Mouse (Mus musculus) urinary bladder, postnatal 14 days (tissue): ENCODE results near the gene 4930469K13Rik.

Experiments used
- DNase-seq: peaks from one replicate; pipeline ENCODE4 v3.0.0; 2021; ENCODE audit warnings: low spot score

4930469K13Rik gene

DNA sequence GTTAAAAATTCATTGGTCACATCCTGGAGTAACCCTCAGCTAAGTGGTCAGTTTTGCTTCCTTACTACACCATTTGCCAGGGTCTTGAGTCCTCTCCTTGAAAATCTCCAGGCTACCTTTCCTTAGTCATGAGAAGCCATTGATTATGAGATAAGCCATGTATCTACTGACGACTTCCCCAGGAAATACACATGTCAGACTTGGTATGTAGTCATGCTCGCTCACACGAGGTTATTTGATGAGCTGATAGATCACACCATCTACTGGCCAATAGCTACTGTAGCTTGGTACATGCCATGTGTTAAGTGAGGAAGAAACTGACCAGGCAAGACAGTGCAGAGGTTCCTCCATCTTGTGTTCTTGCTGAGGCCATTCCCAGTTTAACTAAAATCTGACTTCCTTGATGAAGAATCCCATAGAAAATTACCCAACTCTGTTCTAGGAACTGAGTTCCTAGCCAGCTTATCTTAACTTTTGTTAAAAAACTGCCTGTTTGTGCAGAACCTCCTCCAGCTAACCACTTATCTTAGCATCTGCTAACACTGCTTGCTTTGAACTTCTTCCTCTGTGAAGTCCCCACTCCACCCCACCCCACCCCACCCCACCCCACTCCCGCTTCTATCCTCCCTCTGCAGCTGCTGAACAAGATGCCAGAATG, 158.8 kb downstream of the 4930469K13Rik start:
- DNase-seq: no peak

GRCm38 (mm10) chr11:33938561-33939274, 159.6 kb downstream of the 4930469K13Rik start:
- DNase-seq: no peak

DNA sequence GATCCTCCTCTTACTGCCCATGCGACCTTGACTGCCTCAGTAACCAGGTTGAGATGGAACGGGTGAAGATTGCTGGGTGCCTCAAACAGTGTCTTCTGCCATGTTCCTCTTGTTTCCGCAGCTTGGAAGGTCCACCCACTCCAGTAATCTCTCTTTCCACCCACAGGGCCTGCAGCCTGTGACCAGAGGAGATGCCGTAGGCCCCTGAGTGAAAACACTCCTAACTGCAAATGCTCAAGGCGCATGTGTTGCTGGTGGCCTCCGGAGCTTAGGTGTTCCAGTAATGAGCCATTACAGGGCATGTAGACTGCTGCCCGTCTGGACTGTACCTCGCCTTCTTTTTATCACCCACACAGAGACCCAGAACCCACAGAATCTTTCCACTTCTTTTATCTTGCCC, 160.7 kb downstream of the 4930469K13Rik start:
- no peak for DNase-seq

- DNase-seq: no peak
Observed at GRCm38 (mm10) chr11:33934286-33934685, 164.1 kb downstream of the 4930469K13Rik start.

DNA sequence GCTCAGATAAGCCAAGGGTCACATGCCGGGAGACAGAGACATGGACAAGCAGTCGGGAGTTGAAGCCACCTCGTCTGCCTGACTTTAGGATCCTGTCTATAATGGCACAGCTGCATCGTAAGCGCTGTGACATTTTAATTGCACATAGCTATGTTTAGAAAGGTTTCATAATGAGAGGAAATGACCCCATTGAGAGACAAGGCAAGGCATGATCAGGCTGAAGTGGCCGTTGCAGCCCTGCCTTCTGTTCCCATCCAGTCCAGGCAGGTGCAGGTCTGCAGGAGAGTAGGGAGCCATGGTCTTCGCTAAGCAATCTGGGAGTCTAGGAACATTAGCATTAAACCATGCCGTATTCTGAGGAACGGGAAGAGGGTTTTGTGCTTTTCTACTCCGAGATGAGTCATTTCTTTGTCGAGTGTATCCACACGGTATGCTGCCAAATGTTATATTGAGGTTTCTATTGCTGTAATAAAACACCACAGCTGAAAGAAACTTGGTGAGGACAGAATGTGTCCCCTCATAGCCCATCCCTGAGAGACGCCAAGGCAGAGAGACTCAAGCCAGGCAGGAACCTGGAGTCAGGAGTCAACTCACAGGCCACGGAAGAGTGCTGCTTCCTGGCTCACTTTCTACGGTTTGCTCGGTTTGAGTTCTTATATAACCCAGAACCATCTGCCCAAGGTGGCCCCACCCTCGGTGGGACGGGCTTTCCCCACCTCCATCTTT, 165.8 kb downstream of the 4930469K13Rik start:
- peak; percentile 15 for DNase-seq

DNA sequence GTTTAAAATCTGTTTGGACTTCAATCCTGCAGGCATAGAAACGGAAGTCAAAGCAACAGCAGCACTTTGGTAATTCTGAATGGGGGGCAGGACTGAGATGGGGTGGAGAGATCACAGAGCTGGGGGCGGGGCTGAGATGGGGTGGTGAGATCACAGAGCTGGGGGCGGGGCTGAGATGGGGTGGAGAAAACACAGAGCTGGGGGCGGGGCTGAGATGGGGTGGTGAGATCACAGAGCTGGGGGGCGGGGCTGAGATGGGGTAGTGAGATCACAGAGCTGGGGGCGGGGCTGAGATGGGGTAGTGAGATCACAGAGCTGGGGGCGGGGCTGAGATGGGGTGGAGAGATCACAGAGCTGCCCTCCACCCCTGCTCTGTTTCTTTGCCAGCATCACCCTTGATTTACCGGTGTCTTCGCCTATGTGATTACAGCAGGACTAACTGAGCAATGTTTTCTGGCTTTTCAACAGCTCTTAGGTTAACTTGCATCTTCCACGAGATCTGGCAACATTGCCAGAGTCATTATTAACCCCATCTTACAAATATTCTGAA, 166.4 kb downstream of the 4930469K13Rik start:
- DNase-seq: peak; percentile 45

GRCm38 (mm10) chr11:33929412-33929811, 168.9 kb downstream of the 4930469K13Rik start:
- no peak for DNase-seq

DNA sequence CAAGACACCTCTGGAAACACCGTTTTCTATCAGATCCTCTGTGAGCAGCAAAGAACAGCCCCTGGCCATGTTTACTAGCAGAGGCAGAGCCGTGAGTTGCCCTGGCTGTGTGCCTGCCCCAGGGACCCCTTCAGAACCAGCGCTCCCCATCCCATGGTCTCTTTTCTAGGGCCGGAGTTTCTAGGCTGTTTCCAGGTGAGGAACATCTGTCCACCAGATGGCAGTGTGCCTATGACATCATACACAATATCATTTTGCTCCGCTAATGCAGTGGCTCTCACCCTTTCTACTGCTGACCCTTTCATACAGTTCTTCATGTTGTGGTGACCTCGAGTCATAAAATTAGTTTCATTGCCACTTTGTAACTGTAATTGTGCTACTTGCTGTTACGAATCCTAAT, 169.7 kb downstream of the 4930469K13Rik start:
- DNase-seq: peak; percentile 48

DNA sequence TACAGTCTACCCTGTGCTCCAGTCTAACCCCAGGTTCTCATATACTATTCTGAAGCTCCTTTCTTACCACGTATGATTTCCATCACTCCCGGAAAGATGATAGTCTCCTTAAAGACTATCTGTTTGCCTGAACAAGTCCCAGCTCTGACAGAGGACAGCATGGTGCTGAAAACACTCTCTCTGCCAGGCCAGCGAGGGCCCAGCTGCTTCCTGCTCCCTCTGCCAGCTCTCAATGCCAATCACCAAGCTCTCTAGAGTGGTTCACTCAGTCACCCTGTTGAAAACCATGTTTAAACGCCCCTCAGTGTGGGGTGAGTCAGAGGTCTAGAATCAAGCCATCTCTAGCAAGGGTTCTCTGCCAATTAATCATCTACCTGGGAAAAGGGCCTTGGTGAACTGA, 170.5 kb downstream of the 4930469K13Rik start:
- no peak for DNase-seq

GRCm38 (mm10) chr11:33927321-33927720, 171.0 kb downstream of the 4930469K13Rik start:
- DNase-seq: no peak

DNA sequence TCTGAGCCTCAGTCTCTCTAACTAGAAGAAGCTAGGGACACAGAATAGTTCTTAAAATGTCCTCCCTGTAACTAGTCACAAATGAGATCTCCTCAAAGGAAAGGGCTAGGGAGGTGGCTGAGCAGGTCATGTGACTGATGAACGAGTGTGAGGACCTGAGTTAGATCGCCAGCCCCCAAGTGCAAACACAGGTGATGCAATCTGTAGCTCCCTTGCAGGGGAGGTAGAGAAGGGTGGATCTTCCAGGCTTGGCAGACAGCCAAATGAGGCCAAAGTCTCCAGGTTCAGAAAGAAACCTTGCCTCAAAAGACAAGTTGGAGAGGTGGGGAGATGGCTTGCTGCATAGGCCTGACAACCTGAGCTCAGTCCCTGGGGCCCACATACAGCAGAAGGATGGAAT, 171.8 kb downstream of the 4930469K13Rik start:
- peak; percentile 14 for DNase-seq

DNA sequence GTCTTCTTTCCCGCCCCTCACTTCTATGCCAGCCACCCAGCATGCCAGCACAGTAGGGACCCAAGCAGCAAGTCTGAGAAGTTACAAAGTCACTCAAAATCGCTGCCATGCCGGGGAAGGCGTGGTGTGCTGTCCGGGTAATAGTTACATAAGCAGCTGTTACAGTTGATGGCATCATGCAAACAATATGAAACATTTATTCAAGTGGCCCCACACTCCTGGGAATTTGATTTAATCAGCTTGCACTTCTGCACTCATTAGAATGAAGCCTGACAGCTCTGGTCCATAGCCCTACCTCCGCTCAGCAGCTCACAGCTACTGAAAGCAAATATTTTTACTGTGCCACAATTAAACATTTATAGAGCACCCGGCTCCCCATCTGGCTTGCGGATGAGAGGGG, 172.6 kb downstream of the 4930469K13Rik start:
- no peak for DNase-seq
